Mouse (Mus musculus): ENCODE data around the gene Vmn2r113. TPM values are rescaled to one million over a fixed set of nuclear protein-coding genes. Genes with fewer than 3 reads are reported as not detected.
"Not testable (repeated sequence)": the region's sequence is repeated elsewhere in the genome, so short reads cannot be mapped to it uniquely, and the experiment has no call there.

Gene Vmn2r113
- not detected in 2 replicates for total RNA-seq (2015; ENCODE audit: low replicate concordance)
- total RNA-seq (2017; ENCODE audit: low replicate concordance): not detected in 2 replicates

DNA sequence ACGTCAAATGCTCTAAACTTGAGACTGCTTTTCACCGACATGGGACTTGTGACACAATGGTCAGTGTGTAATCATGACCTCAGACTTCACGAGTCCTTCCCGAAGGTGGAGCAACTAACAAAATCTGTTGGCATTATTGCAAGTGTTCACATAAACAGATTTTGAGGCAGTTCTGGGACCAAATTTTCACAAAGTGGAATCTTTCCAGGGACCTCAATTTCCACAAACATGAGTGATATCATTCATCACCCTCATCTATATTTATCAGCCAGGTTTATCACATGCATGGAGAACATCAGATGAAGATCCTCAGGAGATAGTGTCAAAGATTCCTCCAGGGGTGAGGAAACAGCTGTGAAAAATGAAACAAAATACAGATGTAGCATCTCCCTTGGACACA, at the start of gene Vmn2r113:
Vmn2r113 (plus strand) TSS at position 301 of the 400 bp plus-strand sequence.
- ATAC-seq (replicated peaks; ENCODE audit: low FRiP score, poor library complexity, severe bottlenecking): not testable (repeated sequence)

Other genes with a start within 250 kb of the Vmn2r113 start
- gene Zfp945, start 75.8 kb upstream of the Vmn2r113 start, total RNA-seq (2015; ENCODE audit: low replicate concordance): 2.2 and 5.9 TPM in 2 replicates
- 1.4 and 1.5 TPM in 2 replicates for gene Zfp945, start 75.8 kb upstream of the Vmn2r113 start, total RNA-seq (2017; ENCODE audit: low replicate concordance)
- gene Vmn2r-ps130, start 118.2 kb downstream of the Vmn2r113 start, total RNA-seq (2015; ENCODE audit: low replicate concordance): not detected in 2 replicates
- gene Vmn2r-ps130, start 118.2 kb downstream of the Vmn2r113 start, total RNA-seq (2017; ENCODE audit: low replicate concordance): not detected in 2 replicates